Mouse (Mus musculus) urinary bladder, adult 2 months (tissue): ENCODE measurements around the gene Itga1. TPM values are rescaled to one million over a fixed set of nuclear protein-coding genes. Genes with fewer than 3 reads are reported as not detected.

Experiments used
- DNase-seq: peaks from one replicate; pipeline ENCODE4 v3.0.0; 2022; ENCODE audit warnings: low spot score
- polyA plus RNA-seq: library from polyadenylated mRNA; depleted of rRNA; stranded (reverse); fragments of >200 nt; gene quantifications from 2 replicates; pipeline ENCODE4 v1.2.3, GENCODE M21; 2012

Gene Itga1
- polyA plus RNA-seq, 1 experiment = 48.4 TPM

DNA sequence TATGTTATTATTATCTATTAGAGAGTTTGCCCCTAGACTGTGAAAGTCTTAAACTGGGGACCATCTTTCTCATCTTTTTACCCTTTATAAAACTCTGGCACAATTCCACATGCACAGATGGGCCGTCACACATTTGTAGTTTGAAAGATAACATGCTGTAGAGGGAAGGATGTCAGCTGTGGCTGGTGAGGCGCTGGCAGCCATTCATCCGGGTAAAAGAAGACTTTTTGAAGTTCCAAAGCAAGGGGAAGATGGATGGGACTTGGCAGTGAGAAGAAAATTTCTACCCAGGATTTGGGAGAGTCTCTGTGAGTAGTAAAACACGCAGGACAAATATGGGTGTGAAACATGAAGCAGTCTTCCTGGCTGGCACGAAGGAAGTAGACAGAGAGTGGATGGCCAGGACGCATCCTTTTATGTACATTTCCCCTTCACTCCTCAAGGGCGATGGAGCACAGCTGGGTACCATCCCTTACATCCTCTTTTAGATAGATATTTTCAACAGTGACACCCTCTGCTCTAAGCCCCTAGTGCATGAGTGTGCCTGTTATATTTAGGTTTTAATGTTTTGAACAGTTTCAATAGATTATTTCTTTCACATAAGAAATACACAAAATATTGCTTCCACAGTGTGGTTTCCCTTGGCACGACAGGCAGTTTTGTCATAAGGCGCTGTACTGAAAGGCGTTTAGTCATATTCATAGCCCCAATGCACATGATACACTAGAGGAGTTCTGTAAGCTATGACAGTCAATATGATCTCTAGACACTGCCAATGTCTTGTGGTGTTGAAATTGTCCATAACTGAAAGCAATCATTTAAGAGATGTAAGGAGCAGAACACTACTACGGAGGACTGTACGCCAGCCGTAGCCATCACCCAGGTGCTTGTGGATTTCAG is 50.9 kb downstream of the Itga1 start:
- no peak for DNase-seq

DNA sequence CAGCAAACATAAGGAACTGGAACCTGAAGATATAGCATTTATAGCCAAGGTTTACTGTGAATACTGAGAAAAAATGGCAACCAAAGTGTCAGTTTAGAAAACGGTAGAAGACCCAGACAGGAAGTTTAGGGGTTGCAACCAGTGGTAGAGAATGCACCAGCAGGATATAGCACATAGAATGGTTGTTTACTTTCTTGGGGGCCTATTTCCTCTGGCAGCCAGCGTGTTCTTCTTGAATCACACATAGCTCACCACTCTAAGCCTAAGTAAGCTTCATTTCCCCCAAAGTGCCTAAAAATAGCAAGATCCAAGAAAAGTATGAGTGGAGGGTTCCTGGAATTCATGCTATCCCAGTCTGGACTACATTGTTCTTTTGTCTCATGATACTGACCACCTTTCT is 59.1 kb downstream of the Itga1 start:
- DNase-seq = no peak

DNA sequence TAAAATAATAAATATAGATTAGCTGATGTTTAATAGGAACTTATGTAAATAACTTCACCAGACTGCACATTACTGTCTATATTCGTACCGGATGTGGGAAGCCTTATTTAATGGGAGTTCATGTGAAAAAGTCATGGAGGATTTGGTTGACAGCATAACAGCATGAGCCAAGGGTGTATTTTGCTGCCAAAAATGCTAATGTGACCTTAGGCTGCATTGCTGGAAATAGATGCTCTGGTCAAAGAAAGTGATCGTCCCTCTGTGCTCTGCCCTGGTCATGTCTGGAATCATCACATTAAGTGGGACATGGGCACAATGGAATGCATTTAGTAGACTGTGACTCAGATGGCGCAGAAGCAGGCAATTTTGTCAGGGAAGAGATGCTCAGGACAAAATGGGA is 64.5 kb downstream of the Itga1 start:
- no peak for DNase-seq

DNA sequence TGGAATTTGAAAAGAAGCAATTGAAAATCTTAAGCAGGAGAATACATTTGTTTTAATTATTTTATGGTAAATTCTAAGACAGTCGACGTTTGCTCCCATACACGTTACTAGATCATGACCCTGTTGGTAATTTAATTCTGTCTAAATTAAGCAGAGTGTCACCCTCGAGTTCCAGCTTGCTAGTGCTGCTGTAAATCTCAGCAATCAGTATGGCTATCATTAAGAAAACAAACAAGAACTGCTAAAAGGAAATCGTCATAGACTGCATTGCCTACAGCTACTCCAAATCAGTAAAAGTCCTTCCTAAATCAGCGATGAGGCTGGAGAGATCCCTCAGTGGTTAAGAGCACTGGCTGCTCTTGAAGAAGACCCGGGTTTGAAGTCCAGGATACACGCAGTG is 66.4 kb downstream of the Itga1 start:
- no peak for DNase-seq

DNA sequence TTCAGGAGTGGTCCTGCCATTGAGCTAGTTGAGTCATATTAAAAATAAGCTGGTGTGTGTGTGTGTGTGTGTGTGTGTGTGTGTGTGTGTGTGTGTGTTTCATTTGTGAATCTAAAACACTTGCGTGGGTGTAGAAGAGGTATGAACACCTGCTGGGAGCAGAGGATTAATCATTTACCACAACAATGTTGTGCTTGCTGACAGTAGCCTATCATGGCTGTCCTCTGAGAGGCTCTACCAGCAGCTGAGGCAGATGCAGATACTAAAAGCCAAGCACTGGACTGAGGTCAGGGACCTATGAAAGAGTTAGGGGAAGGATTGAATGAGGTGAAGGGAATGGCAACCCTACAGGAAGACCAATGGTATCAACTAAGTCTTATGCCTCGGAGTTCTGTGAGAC is 68.6 kb downstream of the Itga1 start:
- no peak for DNase-seq

DNA sequence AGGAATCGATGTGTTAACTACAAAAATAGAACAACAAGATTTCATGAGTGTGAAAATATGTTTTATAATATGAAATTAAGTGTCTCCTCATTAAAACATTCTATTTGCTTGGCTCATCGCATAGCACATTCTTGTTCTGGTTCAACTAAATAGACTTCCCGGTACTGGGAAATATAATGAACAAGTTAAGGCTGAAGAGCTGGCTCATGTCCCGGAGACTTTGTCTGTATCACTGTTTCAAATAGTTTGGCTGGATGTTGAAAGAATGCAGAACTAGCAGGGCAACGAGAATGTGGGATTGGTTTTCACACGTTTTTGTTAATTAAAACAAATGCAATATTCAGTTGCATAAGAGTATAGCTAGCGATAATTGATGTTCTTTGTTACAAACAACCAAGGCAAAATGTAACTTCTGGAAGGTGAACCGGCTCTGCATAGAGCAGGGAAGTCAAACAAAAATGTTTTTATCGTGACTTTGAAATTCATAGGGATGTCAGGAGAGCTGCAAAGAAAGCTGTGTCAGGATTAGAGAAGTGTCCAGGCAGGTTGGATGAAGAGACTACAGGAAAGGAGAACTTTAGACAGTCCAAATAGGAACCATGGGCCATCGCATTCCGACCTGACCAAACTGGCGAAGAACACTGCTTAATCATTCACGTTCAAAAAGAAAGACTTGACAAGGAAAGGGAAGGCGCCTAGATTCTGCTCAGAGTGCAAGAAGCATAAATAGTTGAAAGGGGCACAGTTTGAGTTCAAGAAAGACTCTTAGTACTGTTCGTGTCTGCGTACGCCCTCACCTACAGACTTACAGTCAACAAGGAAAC is 70.4 kb downstream of the Itga1 start:
- no peak for DNase-seq

DNA sequence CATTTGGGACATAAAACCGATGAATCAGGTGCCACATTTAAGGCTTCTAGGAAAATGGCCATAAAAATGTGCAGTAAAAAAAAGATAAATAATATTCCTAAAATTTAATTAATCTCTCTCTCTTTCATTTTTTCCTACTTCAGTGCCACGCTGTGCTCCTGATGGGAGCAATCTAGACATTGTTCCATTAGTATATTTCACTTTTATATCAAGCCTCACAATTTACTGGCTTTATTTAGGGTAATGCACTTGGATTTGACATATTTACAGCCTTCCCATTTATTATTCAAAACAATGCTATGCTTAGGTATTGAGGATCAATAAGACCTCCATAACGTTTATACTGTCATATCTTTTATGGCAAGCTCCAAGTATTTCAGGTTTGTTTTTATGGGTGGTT is 76.4 kb downstream of the Itga1 start:
- DNase-seq = no peak

DNA sequence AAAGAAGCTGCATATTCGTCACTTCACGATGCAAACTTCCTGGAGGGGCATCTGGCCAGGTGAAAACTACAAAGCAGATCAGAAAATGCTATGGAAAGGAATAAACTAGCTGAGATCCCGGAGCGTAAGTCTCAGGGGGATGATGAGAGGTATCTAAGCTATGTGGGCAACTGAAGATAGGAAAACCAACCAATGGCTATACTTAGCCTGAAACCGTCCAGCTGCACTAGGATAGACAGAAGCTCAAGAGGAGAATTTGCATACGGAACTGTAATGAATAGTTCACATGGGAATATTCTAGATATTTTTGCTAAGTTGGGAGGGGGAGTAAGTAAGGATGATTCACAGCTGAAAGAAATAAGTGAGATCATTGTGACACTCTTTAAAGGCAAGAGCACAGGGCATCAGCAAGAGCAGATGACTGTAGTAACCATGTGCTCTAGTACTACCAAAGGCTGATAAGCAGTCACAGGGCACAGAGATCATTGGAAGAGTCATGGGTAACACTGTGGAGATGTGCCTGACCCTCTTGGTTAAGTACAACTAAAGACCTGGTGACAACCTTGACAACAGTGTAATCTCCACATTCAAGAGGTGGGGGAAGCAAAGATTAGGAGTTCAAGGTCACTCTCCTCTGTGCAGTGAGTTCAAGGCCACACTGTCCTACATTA is 79.5 kb downstream of the Itga1 start:
- no peak for DNase-seq

DNA sequence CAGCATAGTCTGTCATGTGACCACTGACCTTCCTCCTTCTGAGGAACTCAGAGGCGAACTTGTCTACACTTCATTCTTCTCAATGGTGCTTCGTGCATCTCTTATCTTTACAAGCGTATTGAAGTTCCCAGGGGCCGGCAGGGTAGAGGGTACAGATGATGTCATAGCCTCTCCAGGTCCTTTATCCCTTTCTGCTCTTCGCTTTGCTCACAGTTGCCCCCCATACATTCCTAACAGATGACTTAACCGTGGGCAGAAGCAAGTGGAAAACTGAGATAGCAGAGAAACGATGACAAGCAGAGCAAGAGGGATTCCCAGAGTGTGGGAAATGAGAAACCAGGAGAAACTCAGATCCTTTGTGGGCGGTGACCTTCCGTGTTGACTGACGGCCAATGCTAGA is 80.4 kb downstream of the Itga1 start:
- DNase-seq = no peak

DNA sequence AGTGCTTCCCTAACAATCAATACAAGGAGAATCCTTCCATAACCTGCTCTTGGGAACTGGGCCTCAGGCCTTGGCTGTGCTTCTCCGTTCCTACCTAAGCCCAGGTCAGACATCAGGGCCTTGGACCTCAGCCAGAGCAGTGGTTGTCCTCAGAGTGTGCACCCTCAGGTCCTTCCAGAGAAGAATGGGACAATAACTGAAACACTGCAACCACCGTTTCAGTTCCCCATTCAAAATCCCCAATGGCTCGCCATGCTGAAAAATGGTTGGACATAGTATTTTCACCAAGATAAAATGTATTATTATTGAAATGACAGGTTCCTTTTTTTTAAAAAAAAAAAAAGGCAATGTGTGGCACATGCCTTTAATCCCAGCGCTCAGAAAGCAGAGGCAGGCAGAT is 81.0 kb downstream of the Itga1 start:
- DNase-seq = no peak

DNA sequence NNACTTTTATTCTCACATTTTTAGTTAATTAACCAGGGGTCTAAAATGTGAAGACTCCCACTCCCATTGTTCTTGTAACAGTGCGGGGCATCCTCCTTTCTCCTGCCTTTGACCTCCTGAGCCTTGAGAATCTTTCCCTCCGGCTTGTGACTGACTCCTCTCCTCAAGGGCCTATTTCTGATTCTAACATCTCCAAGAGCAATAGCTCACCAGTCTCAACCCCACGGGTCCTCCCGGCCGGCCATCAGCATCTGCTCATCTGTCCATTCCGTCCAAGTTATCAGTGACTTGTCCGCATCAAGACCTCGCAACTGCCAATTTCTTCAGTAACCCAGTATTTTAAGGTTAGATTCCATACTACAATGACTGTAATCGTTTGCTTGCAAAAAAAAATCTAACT is 84.2 kb downstream of the Itga1 start:
- DNase-seq = no peak

DNA sequence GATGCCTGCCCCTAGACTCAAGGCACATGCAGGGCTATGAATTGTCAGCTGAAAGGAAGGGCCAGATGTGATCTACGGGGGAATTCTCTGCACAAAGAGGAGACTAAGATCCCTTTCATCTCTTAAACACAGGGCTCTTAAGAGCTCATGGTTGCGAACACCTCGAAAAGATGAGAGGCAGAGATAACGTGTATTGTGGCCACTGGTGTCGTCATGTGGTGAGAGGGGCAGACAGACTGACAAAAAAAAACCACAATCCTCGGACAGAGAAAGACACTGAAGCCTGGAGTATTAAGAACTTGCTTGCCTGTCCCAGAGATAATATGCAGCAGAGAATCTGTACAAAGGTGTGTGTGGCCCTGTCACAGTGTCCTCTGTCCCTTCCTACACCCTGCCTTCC is 90.2 kb downstream of the Itga1 start:
- DNase-seq = no peak

DNA sequence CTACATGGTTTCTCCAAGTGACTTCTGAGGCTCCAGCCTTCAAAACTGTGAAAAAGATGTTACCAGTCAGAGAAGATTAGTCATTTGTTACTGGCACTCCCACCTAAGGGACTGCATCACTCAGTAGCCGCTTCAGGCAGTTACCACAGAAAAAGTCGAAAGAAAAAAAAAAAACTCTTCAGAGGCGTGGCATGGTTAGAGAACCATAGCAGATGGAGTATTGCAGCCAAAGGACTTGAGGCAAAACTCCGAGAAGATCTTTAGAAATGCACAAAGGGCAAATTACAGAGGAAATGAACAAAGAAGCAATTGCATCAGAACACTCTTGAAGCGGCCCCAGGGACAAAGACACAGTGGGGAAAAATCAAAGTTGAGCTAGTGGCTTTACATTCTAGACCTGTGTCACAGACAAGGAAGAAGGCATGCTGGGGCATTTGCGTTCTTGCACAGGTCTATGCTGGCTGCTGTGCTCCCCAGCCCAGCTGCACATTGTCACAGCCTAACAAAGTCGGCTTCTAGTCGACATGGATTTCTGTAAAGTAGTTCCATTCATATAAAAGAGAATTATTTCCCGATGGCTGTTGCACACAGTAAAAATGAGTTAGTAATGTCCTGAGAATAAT is 95.4 kb downstream of the Itga1 start:
- DNase-seq = no peak

DNA sequence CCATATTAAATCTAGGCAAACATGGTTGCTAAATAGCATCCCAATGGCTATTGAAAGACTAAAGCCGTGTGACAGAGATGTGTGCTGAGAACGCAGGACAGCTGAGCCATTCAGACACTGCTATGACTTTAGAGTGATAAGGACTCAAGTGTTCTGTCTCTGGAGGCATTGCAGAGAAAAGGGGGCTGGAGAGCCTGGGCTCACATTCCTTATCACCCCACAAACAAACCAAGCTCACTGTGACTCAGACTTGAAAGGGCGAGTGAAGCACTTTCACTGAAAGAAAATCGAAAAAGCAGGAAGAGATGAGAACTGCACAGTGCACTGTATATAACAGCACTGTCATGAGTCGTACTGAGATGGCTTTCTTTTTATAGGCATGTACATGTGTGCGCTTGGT is 96.4 kb downstream of the Itga1 start:
- no peak for DNase-seq

DNA sequence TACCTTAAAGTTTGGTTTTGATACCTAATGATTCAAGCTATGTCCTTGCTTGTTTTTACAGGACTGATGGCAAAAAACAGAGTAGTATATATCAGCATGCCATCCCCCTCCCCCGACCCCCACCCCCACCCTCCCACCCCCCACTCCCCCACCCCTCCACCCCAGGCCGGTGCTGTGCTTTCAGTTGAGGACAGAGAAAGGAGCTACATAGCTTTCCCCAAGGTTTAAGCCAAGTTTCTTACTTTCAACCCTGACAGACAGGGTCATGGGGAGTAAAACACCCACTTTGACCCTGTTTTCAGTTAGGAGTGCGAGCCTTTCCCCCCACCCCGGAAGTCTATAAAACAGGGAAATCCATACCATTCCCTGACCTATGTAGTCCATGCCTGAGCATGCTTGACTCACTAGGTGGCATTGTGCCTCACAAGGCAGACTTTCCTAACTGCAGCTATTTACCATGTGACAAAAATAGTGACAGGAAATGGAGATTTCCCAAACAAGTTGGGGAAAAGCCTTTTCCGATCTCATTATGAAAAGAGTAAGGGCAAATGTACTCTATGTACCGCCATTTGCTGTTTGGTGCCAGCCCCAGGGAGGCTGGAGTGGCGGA is 98.2 kb downstream of the Itga1 start:
- no peak for DNase-seq

DNA sequence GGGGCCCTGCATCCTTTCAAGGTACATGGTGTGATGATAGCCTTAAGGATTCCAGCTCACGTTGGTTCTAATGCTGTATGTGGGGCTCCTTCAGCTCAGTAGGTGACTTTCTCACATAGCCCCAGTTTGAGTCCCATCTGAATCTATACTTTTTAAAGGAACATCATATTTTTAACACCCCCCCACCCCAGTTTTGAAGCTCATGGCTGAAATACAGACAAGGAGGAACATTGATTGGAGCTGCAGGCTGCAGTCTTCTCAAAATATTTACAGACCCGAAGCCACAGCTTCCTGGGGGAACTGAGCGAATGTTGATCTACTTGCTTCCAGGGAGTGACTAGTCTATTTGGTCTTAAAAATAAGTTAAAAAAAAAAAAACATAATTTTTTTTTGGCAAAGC is 98.9 kb downstream of the Itga1 start:
- DNase-seq = no peak

DNA sequence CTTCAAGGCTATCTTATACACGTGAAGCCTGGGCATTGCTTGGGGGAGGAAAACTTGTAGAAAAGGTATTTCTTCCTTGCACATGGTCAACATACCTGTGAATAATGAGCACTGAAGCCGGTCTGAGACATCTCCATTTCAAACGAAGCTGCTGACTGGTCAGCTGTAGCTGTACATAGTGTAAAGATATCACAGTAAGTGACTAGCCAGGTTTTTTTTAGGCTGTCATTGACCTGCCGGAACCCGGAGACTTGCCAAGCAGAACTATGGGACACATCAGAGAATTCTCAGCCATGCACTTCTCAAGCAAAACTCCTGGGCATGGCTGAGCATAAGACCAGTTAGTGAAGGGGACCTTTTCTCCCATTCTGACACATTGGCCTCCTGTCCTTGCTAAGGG is 99.6 kb downstream of the Itga1 start:
- DNase-seq = no peak

DNA sequence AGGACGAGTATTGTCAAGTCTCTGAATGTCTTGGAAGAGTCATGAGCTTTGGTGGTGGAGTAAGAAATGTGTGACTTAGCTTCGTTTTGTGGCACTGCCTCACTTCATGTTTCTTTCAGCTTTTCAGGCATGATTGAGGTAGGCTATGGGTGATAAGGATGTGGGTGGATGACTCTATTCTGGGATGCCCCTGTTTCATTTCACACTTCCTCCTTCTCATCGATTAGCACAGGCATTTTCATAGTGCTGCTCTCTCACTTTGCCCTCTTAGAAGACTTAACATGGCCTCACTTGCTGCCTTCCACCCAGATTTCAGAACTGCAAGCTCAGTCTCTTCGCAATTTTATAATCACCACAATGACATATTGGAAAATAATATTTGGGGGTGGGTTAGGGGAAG is 102.2 kb downstream of the Itga1 start:
- no peak for DNase-seq

DNA sequence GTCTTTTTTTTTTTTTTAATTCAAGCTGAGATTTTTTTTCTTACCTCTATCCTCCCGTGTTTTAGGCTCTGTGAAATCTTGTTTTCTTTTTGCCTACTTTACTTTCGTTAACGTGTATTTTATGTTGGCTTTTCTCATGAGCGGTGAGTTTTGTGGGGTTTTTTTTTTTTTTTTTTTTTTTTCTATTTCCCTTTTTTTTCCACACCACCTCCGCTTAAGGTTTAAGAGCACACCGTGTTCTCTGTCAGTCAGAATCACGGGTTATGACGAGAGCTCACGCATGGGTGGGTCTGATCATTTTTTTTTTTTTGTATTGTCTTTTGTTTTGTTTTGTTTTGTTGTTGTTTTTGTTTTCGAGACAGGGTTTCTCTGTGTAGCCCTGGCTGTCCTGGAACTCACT is 103.7 kb downstream of the Itga1 start:
- DNase-seq = no peak

DNA sequence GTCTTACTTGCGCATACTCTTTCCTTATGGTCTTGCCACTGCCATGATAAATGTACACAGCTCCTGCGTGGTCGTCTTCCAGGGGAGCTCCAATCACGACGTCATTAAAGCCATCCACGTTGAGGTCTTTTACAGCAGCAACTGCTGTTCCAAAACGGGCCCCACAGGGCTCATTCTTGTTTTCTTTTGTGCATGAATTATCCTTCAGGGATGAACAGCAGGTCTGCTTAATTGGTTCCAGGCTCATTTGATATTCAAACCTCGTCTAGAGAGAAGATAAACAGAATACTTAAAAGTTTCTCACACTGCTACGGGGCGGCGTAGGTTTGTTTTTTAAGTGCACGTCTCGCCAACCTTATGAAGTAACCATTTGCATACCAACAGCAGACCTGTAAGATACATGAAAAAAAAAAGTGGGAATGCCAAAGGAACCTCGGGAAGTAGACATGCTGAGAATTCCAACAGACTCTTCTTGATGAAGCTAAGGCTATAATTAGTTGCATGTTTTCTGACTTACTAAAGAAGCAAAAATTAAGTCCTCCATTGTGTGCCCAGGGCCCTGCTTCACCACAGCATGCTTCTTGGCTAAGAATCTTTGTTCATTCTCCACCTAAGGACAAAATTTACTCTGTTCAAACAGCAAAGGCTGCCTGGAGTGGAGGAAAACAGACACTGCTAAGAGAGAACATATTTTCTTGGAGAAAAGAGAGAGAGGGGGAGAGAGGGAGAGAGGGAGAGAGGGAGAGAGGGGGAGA is 109.3 kb downstream of the Itga1 start:
- no peak for DNase-seq

DNA sequence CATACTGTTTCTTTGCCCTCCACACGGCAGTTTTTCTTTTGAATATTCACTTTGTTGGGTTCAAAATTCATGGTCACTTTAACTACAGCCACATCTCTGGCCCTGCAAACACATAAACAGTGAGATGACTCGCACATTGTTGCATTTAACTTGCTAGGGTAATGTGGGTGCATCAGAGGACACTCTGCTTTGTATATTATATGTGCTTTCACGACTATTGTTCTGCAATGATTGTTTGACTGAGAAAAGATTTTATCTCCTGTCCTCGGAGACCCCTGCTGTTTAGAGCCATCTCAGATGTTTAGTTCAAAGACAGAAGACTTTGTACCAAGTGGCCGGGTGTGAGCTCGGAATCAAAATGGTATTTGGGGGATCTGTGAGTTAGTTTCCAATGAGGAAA is 114.1 kb downstream of the Itga1 start:
- no peak for DNase-seq
